Mouse (Mus musculus): ENCODE measurements around the gene Myl12a.

GRCm38 (mm10) chr17:70967191-70967590, 35.5 kb downstream of the Myl12a start:
- TF ChIP-seq POLR2A (IDR thresholded peaks at IDR 0.05; ENCODE audit: borderline replicate concordance, insufficient read depth, low read length) (no peak), CTCF (IDR thresholded peaks at IDR 0.05; ENCODE audit: borderline replicate concordance, insufficient read depth, low read depth, low read length) (no peak)
